Mouse (Mus musculus) gastrocnemius, postnatal 36 days (tissue): Measurements from ENCODE around the gene Cuedc1. TPM values are rescaled to one million over a fixed set of nuclear protein-coding genes. Genes with fewer than 3 reads are reported as not detected.

Experiments
- DNase-seq, 2 experiments: peaks; one replicate each; pipeline ENCODE4 v3.0.0; 2022
- intact Hi-C: fragments of 180-260 bp; cut with DNase I; formaldehyde crosslinking; loops from one replicate; pipeline ENCODE4 v1.15.1; 2025
- long read RNA-seq, 2 experiments: library from polyadenylated mRNA; stranded (forward); transcript quantifications; one replicate each; pipeline ENCODE4 v2.0.0; 2021
- total RNA-seq, 2 experiments: library from RNA; stranded (reverse); gene quantifications; 2 replicates each; pipeline ENCODE4 v1.2.3; 2021

Gene Cuedc1
- total RNA-seq = 10 to 100 TPM; 80.3 to 96.9 TPM
- long read RNA-seq, experiment 1, transcript Cuedc1-201 (11 exons, 3,180 nt) = major isoform, 8 of 58 reads
- long read RNA-seq, experiment 1, partial matches to known transcripts = 7 of 58 reads
- long read RNA-seq, experiment 1, other reads (novel, unspliced or antisense) = 43 of 58 reads
- long read RNA-seq, experiment 2, transcript Cuedc1-201 (11 exons, 3,180 nt) = major isoform, 6 of 79 reads
- long read RNA-seq, experiment 2, partial matches to known transcripts = 43 of 79 reads
- long read RNA-seq, experiment 2, other reads (novel, unspliced or antisense) = 29 of 79 reads

- intact Hi-C loops = no loop called here
- DNase-seq = no peak
Observed at GRCm38 (mm10) chr11:88098021-88098729, at the start of gene Cuedc1. Cuedc1 (plus strand) TSS chr11:88098058.

GRCm38 (mm10) chr11:88048961-88049670, 48.7 kb upstream of the Cuedc1 start:
- no peak for DNase-seq
- intact Hi-C loops = no loop called here

GRCm38 (mm10) chr11:88049732-88050131, 48.1 kb upstream of the Cuedc1 start:
- intact Hi-C loops = loop anchor here (10.0 kb wide), 1 partner anchor 775 kb away; no protein-coding TSS in a partner anchor
- no peak for DNase-seq

GRCm38 (mm10) chr11:88052638-88053037, 45.2 kb upstream of the Cuedc1 start:
- intact Hi-C loops = loop anchor here (10.0 kb wide), 1 partner anchor 772 kb away; no protein-coding TSS in a partner anchor
- DNase-seq = no peak

- DNase-seq = no peak
- intact Hi-C loops = loop anchor here (10.0 kb wide), 1 partner anchor 771 kb away; no protein-coding TSS in a partner anchor
Observed at GRCm38 (mm10) chr11:88053821-88054220, 44.0 kb upstream of the Cuedc1 start.

- no peak for DNase-seq
- intact Hi-C loops = loop anchor here (10.0 kb wide), 1 partner anchor 770 kb away; no protein-coding TSS in a partner anchor
Observed at GRCm38 (mm10) chr11:88054589-88054988, 43.3 kb upstream of the Cuedc1 start.

GRCm38 (mm10) chr11:88055777-88056176, 42.1 kb upstream of the Cuedc1 start:
- DNase-seq = no peak
- intact Hi-C loops = loop anchor here (10.0 kb wide), 1 partner anchor 769 kb away; no protein-coding TSS in a partner anchor

- intact Hi-C loops = loop anchor here (2.0 to 10.0 kb wide), 3 partner anchors 131 to 767 kb away; no protein-coding TSS in a partner anchor
- DNase-seq = no peak
Observed at GRCm38 (mm10) chr11:88057788-88058187, 40.1 kb upstream of the Cuedc1 start.

GRCm38 (mm10) chr11:88059141-88059540, 38.7 kb upstream of the Cuedc1 start:
- peak in 1 of 2 experiments; percentile 20 for DNase-seq
- intact Hi-C loops = loop anchor here (2.0 to 10.0 kb wide), 3 partner anchors 130 to 766 kb away; no protein-coding TSS in a partner anchor

- no peak for DNase-seq
- intact Hi-C loops = no loop called here
Observed at GRCm38 (mm10) chr11:88061892-88062625, 35.8 kb upstream of the Cuedc1 start.

GRCm38 (mm10) chr11:88065732-88066131, 32.1 kb upstream of the Cuedc1 start:
- intact Hi-C loops = no loop called here
- no peak for DNase-seq

GRCm38 (mm10) chr11:88067191-88067585, 30.7 kb upstream of the Cuedc1 start:
- DNase-seq = no peak
- intact Hi-C loops = no loop called here

- DNase-seq = peak; percentile 63 to 70
- intact Hi-C loops = loop anchor here (2.0 kb wide), 1 partner anchor 89 kb away; no protein-coding TSS in a partner anchor
Observed at GRCm38 (mm10) chr11:88067586-88068410, 30.1 kb upstream of the Cuedc1 start, which contains the start of gene Vezf1. Vezf1 (plus strand) TSS chr11:88068279.

- peak; percentile 73 to 75 for DNase-seq
- intact Hi-C loops = loop anchor here (2.0 kb wide), 1 partner anchor 88 kb away; no protein-coding TSS in a partner anchor
Observed at GRCm38 (mm10) chr11:88068411-88069245, 29.2 kb upstream of the Cuedc1 start.

GRCm38 (mm10) chr11:88069246-88069570, 28.6 kb upstream of the Cuedc1 start:
- DNase-seq = no peak
- intact Hi-C loops = loop anchor here (2.0 kb wide), 1 partner anchor 88 kb away; no protein-coding TSS in a partner anchor

- no peak for DNase-seq
- intact Hi-C loops = loop anchor here (5.0 kb wide), 1 partner anchor 37 kb away; no protein-coding TSS in a partner anchor
Observed at GRCm38 (mm10) chr11:88070392-88070791, 27.5 kb upstream of the Cuedc1 start.

GRCm38 (mm10) chr11:88071113-88071512, 26.7 kb upstream of the Cuedc1 start:
- DNase-seq = no peak
- intact Hi-C loops = loop anchor here (5.0 kb wide), 1 partner anchor 36 kb away; no protein-coding TSS in a partner anchor

- DNase-seq = no peak
- intact Hi-C loops = loop anchor here (5.0 kb wide), 1 partner anchor 34 kb away; no protein-coding TSS in a partner anchor
Observed at GRCm38 (mm10) chr11:88073343-88073875, 24.4 kb upstream of the Cuedc1 start.
